Mouse (Mus musculus) left cerebral cortex, adult 2 months (tissue): ENCODE data around the gene Gm12695. TPM values are rescaled to one million over a fixed set of nuclear protein-coding genes. Genes with fewer than 3 reads are reported as not detected.

Experiments used
- DNase-seq, 2 experiments: peaks; one replicate each; pipeline ENCODE4 v3.0.0; 2021 to 2022; ENCODE audit warnings: low spot score in 2 of 2, mixed read lengths in 1 of 2; ENCODE audit errors: extremely low spot score in 1 of 2
- H3K27ac ChIP-seq: fragments of 200-600 bp; 2 replicates; pipeline ENCODE4 v1.8.1; 2022
- H3K4me3 ChIP-seq: fragments of 200-600 bp; 2 replicates; pipeline ENCODE4 v1.8.1; 2022
- CTCF ChIP-seq: fragments of 200-600 bp; IDR thresholded peaks from 2 replicates; pipeline ENCODE4 v1.8.1; 2022; ENCODE audit warnings: antibody characterized with exemption, mild to moderate bottlenecking, moderate library complexity
- intact Hi-C: fragments of 180-260 bp; cut with DNase I; formaldehyde crosslinking; loops from one replicate; pipeline ENCODE4 v1.15.1; 2025
- total RNA-seq, 2 experiments: library from RNA; stranded (reverse); gene quantifications; 2 replicates each; pipeline ENCODE4 v1.2.3; 2021

Gene Gm12695
- total RNA-seq, 2 experiments from 2014 or later = not detected

- peak; percentile 71 for TF ChIP-seq CTCF
- DNase-seq = peak; percentile 68 to 72
- intact Hi-C loops = loop anchor here (5.0 kb wide), 2 partner anchors 341 to 1051 kb away; no protein-coding TSS in a partner anchor
- Histone ChIP-seq H3K27ac (no peak overlapping the region), H3K4me3 (peak overlapping the region; percentile 29)
Observed at GRCm38 (mm10) chr4:96696614-96697360, 88.2 kb downstream of the Gm12695 start.

- no peak for TF ChIP-seq CTCF
- no peak overlapping the region for H3K4me3 ChIP-seq
- DNase-seq = no peak
- intact Hi-C loops = loop anchor here (10.0 kb wide), 1 partner anchor 163 kb away; no protein-coding TSS in a partner anchor
- no peak overlapping the region for H3K27ac ChIP-seq
Observed at GRCm38 (mm10) chr4:96687358-96687803, 97.6 kb downstream of the Gm12695 start.

- DNase-seq = no peak
- intact Hi-C loops = loop anchor here (1.0 to 10.0 kb wide), 4 partner anchors 131 to 591 kb away; partner anchors contain the start of gene Cyp2j6
- peak; percentile 75 for TF ChIP-seq CTCF
- H3K27ac ChIP-seq = no peak overlapping the region
- H3K4me3 ChIP-seq = no peak overlapping the region
Observed at GRCm38 (mm10) chr4:96683474-96683873, 101.5 kb downstream of the Gm12695 start.

- no peak overlapping the region for H3K27ac ChIP-seq
Observed at GRCm38 (mm10) chr4:96680966-96681365, 104.0 kb downstream of the Gm12695 start.

GRCm38 (mm10) chr4:96680233-96680632, 104.8 kb downstream of the Gm12695 start:
- intact Hi-C loops = loop anchor here (2.0 to 10.0 kb wide), 3 partner anchors 89 to 155 kb away; partner anchors contain the start of genes Cyp2j6 and Cyp2j9
- Histone ChIP-seq H3K4me3 (no peak overlapping the region), H3K27ac (no peak overlapping the region)
- peak; percentile 64 for TF ChIP-seq CTCF
- peak; percentile 27 to 42 for DNase-seq

More at GRCm38 (mm10) chr4:96680966-96681365, 104.0 kb downstream of the Gm12695 start:
- H3K4me3 ChIP-seq = no peak overlapping the region
- TF ChIP-seq CTCF = no peak
- intact Hi-C loops = loop anchor here (2.0 to 10.0 kb wide), 3 partner anchors 90 to 156 kb away; partner anchors contain the start of genes Cyp2j6 and Cyp2j9
- DNase-seq = no peak

Other genes with a start within 250 kb of the Gm12695 start
- 10 to 100 TPM; 13.7 to 14.6 TPM for gene Cyp2j6, start 231.5 kb downstream of the Gm12695 start, total RNA-seq
- 10 to 100 TPM; 27.1 to 29.6 TPM for gene Cyp2j9, start 193.6 kb downstream of the Gm12695 start, total RNA-seq
- gene Cyp2j5, start 121.0 kb downstream of the Gm12695 start, total RNA-seq = not detected